Comparison of ENCODE assay signal across 16 mouse cellular contexts in genomic region chr7:44601646-44602045, GRCm38 (mm10). TPM values are rescaled to one million over a fixed set of nuclear protein-coding genes. Genes with fewer than 3 reads are reported as not detected.
DNase-seq lines count a peak whose midpoint lies in the region; ATAC-seq and TF ChIP-seq lines count a peak whose summit lies in the region.
"Had no signal": no experiment of that assay in that cellular context is flagged by ENCODE, and none has a peak within 500 bp of the region (broad histone marks: within the 10 kb centered on the region; RNA-seq: fewer than 3 reads in every experiment).

No protein-coding gene starts in this region.

- no peak for TF ChIP-seq CTCF in layer of hippocampus, adult 2 months (conservative IDR thresholded peaks at IDR 0.05)

- 16% methylated on average over 19 of the region's 19 CpGs for WGBS in midbrain, embryonic 14.5 days

- peaks cover 36% of the 10 kb centered on the region for H3K27me3 ChIP-seq in midbrain, embryonic 14.5 days (ENCODE audit: control insufficient read depth, insufficient read depth, low read length)

- no peaks in the 10 kb centered on the region for H3K36me3 ChIP-seq in midbrain, embryonic 14.5 days (ENCODE audit: control insufficient read depth, insufficient read depth, low read length)

- no peak overlapping the region for H3K4me2 ChIP-seq in midbrain, embryonic 14.5 days (ENCODE audit: low read length)
- H3K4me2 ChIP-seq: heart, embryonic 11.5 days had no signal

- no peaks in the 10 kb centered on the region for H3K9me3 ChIP-seq in midbrain, embryonic 14.5 days (ENCODE audit: control insufficient read depth, low read length)

- 0 out of 2 replicates have a peak overlapping the region, but pooled peaks have one; percentile 32 for H3K9ac ChIP-seq in midbrain, embryonic 14.5 days (replicated peaks; ENCODE audit: low read length)

- no peak for ATAC-seq in midbrain, embryonic 14.5 days (ENCODE audit: low FRiP score, low TSS enrichment)
- ATAC-seq: intestine, embryonic 16.5 days had no signal

- H3K4me1 ChIP-seq in midbrain, embryonic 14.5 days (ENCODE audit: control insufficient read depth, insufficient read depth, low read length): peaks cover 20% of the 10 kb centered on the region

- H3K4me3 ChIP-seq in layer of hippocampus, adult 2 months: no peak overlapping the region; the same call in 1 of the 2 replicates
- H3K4me3 ChIP-seq in midbrain, embryonic 14.5 days (replicated peaks; ENCODE audit: low read depth, low read length): no peak overlapping the region

- peak; percentile 63 for DNase-seq in cerebellum, adult 9-11 months
- no peak for DNase-seq in cerebellum, adult 8-10 months
- no peak for DNase-seq in layer of hippocampus, adult 2 months (ENCODE audit: low spot score in 2 of 2)
- no peak for DNase-seq in layer of hippocampus, adult 9-11 months
- peak; percentile 12 to 32 for DNase-seq in cerebellum, postnatal 36 days
- no peak for DNase-seq in midbrain, embryonic 14.5 days
- no peak for DNase-seq in adipocyte (ENCODE audit: low spot score)
- DNase-seq in frontal cortex, adult 2 months (ENCODE audit: extremely low spot score in 1 of 2, low spot score in 1 of 2): no peak
- DNase-seq: gastrocnemius, postnatal 14 days; heart, postnatal 36 days; lung, adult 2 months; lung, postnatal 4 days; thymus, postnatal 14 days had no signal

- peak overlapping the region; percentile 91 for H3K27ac ChIP-seq in layer of hippocampus, adult 2 months
- H3K27ac ChIP-seq in midbrain, embryonic 14.5 days (replicated peaks; ENCODE audit: low read depth, low read length): no peak overlapping the region
- H3K27ac ChIP-seq: kidney, postnatal 0 days had no signal

RNA-seq across cellular contexts. Expression of gene Kcnc3, which starts 11.2 kb away (rescaled TPM):
- 100 to 1,000 TPM; 184 to 186 TPM for total RNA-seq in layer of hippocampus, adult 2 months (2021)
- 5.2 and 7.5 TPM in 2 replicates for polyA plus RNA-seq in midbrain, embryonic 14.5 days (2014; fragmentation: Nextera tagmentation; extraction: Ambion mirVana)
- 47.9 and 49.9 TPM in 2 replicates for polyA plus RNA-seq in frontal cortex, adult 2 months (2012; rRNA removed)

RNA-seq across cellular contexts. Expression of gene Napsa, which starts 29.5 kb away (rescaled TPM):
- total RNA-seq in layer of hippocampus, adult 2 months (2021): not detected
- polyA plus RNA-seq in midbrain, embryonic 14.5 days (2014; fragmentation: Nextera tagmentation; extraction: Ambion mirVana): 1.1 TPM in 1 of 2 replicates, not detected in the other
- polyA plus RNA-seq in frontal cortex, adult 2 months (2012; rRNA removed): 0.40 and 0.54 TPM in 2 replicates
- total RNA-seq: gastrocnemius, postnatal 14 days had no signal

RNA-seq across cellular contexts. Expression of gene Nr1h2, which starts 47.9 kb away (rescaled TPM):
- 10 to 100 TPM; 58.2 to 66.7 TPM for total RNA-seq in layer of hippocampus, adult 2 months (2021)
- 57.1 and 62.0 TPM in 2 replicates for polyA plus RNA-seq in midbrain, embryonic 14.5 days (2014; fragmentation: Nextera tagmentation; extraction: Ambion mirVana)
- 82.9 and 90.2 TPM in 2 replicates for polyA plus RNA-seq in frontal cortex, adult 2 months (2012; rRNA removed)

RNA-seq across cellular contexts. Expression of gene Pold1, which starts 53.0 kb away (rescaled TPM):
- 10 to 100 TPM in 1 of 2 experiments, 1 to 10 TPM in 1; 9.0 to 10.5 TPM for total RNA-seq in layer of hippocampus, adult 2 months (2021)
- polyA plus RNA-seq in midbrain, embryonic 14.5 days (2014; fragmentation: Nextera tagmentation; extraction: Ambion mirVana): 17.8 and 19.5 TPM in 2 replicates
- polyA plus RNA-seq in frontal cortex, adult 2 months (2012; rRNA removed): 14.9 and 15.3 TPM in 2 replicates

Comparison
In these comparisons a context has a peak if more than half of its experiments do, and no peak if none do; other contexts are left out.
1. DNase-seq: peak in cerebellum, adult 9-11 months (single experiment) and cerebellum, postnatal 36 days (2 of 2); none in cerebellum, adult 8-10 months (single experiment), layer of hippocampus, adult 2 months (0 of 2), layer of hippocampus, adult 9-11 months (single experiment), midbrain, embryonic 14.5 days (single experiment), adipocyte (single experiment) and frontal cortex, adult 2 months (0 of 2).